Mouse (Mus musculus) gastrocnemius, postnatal 10 days (tissue): ENCODE measurements around the gene Trabd. TPM values are rescaled to one million over a fixed set of nuclear protein-coding genes. Genes with fewer than 3 reads are reported as not detected.

ENCODE experiments used
- DNase-seq: peaks from one replicate; pipeline ENCODE4 v3.0.0; 2021; ENCODE audit warnings: mixed read lengths
- long read RNA-seq, 2 experiments: library from polyadenylated mRNA; stranded (forward); transcript quantifications; one replicate each; pipeline ENCODE4 v2.0.0; 2021
- total RNA-seq, 2 experiments: library from RNA; stranded (reverse); gene quantifications; 2 replicates each; pipeline ENCODE4 v1.2.3; 2021

Trabd gene
- total RNA-seq = 10 to 100 TPM; 24.9 to 28.1 TPM
- long read RNA-seq, experiment 1, transcript Trabd-205 (10 exons, 2,396 nt) = minor isoform, 7 of 68 reads
- long read RNA-seq, experiment 1, transcript Trabd-201 (10 exons, 2,439 nt) = major isoform, 47 of 68 reads
- long read RNA-seq, experiment 1, partial matches to known transcripts = 4 of 68 reads
- long read RNA-seq, experiment 1, other reads (novel, unspliced or antisense) = 7 of 68 reads
- long read RNA-seq, experiment 2, transcript Trabd-201 (10 exons, 2,439 nt) = major isoform, 48 of 61 reads
- long read RNA-seq, experiment 2, partial matches to known transcripts = 1 of 61 reads
- long read RNA-seq, experiment 2, other reads (novel, unspliced or antisense) = 7 of 61 reads

DNA sequence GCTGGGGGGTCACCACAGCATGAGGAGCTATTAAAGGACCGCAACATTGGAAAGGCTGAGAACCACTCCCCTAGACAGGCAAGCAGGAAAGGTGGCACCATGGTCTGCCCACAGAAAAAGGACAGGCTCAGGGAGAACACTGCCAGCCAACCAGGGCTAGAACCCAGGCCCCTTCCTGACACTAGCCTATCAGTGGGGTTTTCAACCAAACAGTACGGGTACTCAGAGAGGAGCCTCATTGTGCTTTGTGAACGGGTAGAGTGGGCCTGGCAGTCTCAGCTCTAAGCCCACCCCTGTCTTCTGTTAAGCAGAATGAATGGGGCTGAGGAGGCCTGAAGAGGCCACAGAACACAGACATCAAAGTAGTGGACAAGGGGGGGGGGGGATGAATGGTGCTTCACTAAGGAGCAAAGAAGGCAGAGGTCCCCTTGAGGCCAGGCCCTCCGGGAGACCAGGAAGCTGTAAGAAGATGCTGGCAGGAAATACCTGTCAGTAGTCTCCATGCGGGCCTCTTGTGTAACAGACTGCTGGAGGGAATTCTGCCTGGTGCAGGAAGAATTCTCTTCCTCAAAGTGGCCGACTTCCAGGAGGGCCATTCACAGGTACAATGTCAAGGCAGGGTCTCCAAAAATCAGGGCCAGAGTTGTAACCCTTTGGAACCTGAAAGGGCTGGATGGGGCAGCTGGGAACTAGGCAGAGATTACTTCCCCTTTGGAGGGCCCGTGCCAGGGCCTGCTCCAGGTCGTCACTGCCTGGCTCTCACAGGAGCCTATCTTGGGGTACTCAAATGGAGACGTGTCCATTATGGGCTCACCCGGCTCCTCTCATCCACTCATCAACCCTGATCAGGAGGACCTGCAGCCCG, at the start of gene Trabd:
Trabd (plus strand) TSS at position 512 of the 865 bp plus-strand sequence.
- no peak for DNase-seq

DNA sequence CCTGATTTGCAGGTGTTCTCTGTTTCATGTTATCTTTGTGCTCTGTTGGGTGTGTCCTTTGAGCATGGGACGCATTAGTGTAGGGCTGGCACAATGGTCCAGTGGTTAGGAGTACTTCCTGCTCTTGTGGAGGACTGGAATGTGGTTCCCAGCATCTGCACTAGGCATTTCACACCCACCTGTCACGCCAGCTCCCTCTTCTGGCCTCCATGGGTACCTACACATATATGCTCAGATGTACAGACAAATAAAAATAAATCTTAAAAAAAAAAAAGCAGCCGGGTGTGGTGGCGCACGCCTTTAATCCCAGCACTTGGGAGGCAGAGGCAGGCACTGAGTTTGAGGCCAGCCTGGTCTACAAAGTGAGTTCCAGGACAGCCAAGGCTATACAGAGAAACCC, 30.5 kb upstream of the Trabd start:
- no peak for DNase-seq

DNA sequence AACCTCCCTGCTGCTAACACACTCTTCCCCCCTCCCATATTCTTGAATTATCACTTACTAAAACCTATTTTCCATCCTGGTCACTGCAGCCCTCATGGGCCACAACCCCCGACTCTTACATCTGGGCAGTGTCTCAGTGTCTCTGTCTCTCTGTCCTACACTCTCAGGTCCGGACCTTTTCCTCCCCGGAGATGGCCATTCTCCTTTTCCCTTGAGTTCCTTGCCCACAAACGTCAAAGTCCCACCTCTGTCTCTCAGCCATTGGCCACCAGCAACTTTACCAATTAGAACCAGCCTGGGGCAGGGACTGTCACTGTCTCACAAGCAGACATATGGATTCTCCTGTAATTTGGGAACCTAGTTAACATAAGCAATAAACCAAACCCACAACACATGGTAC, 28.6 kb upstream of the Trabd start:
- DNase-seq = no peak

DNA sequence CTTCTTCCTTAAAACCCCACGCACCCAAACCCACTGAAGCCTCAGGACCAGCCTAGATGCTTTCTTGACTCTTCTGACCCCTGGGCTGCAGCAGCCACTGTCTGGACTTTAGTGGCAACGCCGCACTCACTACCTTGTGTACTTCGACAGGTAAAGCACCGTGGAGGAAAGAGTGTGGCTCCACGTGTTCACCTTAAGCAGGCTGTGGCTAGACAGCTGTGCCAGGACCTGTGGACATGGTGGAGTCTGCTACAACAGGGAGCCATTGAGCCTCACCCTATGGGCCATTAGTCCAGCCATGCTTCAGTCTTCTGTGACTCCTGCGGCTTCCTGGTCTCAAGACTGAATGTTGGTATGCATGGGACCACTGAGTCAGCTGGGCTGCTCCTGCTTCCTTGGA, 20.3 kb upstream of the Trabd start:
- DNase-seq = no peak

DNA sequence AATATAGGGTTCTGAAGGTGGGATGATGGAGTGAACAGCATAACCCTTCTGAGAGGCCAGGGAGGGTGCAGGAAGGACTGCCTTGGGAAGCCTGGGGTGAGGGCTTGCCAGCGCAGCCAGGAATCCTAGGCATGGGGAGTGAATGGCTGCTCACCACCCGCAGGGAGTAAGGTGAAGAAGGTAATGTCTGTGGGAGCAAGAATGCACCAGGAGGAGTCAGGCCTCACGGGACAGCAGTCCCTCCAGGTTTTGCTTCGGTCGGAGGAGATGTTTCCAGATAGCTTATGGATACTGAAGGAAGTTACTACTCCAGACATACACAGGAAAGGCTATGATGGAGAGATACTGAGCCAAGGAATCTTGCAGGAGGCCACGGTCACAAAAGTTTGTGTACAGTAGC, 16.2 kb upstream of the Trabd start:
- no peak for DNase-seq

DNA sequence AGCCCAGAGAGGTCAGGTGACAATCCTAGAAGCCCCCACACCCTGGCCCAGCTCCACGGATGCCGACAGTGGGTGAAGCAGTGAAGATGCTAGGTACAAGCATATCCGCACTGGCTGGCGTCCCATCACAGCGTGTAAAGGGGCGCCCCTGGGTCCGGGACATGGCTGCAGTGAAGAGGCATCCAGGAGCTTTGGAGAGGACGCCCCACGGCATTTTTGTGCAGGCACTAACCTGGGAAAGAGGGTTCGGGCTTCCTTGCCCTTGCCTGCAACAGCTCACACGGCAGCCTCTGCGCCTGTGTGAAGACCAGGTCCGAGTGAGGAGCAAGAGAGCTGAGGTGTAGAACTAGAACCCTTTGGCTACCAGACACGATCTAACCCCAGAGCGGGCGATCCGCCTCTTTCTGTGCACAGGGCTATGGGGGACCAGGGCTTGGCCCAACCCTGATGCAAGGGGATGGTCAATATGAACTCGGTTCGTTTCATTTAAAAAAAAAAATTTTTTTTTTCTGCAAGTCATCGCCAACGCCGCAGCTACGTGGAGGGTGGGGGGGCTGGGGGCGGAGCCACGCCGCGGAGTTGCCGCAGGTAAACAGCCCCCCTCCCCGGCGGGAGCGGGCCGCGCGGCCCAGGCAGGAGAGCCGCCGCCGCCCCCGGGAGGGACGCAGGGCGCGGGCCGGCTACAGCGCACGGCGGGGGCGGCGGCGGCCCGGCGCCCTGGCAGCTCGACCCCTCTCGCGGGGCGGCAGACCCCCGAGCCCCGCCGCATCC, 15.6 kb upstream of the Trabd start, which contains the start of gene Panx2:
Panx2 (plus strand) TSS at position 574 of the 771 bp plus-strand sequence.
- DNase-seq = no peak

DNA sequence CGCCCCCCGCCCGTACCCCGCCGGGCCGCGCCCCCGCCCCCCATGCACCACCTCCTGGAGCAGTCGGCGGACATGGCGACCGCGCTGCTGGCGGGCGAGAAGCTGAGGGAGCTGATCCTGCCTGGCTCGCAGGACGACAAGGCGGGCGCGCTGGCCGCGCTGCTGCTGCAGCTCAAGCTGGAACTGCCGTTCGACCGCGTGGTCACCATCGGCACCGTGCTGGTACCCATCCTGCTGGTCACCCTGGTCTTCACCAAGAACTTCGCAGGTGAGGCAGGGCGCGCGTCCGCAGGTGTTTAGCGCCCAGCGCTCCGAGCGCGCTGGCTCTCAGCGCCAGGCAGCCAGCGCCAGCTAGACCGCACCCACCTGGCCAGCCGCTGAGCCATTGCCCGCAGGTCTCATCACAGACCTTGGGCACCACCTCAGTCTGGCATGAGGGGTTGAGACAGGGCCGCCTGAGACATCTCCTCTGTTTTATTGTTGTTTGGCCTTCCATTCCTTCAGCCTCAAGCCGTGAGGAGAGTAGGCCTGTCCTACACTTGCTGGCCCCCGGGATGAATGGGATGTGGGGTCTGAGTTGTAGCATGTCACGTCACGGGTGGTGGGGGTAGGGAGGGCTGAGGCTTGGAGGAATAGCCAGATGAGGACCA, 14.8 kb upstream of the Trabd start:
- no peak for DNase-seq

DNA sequence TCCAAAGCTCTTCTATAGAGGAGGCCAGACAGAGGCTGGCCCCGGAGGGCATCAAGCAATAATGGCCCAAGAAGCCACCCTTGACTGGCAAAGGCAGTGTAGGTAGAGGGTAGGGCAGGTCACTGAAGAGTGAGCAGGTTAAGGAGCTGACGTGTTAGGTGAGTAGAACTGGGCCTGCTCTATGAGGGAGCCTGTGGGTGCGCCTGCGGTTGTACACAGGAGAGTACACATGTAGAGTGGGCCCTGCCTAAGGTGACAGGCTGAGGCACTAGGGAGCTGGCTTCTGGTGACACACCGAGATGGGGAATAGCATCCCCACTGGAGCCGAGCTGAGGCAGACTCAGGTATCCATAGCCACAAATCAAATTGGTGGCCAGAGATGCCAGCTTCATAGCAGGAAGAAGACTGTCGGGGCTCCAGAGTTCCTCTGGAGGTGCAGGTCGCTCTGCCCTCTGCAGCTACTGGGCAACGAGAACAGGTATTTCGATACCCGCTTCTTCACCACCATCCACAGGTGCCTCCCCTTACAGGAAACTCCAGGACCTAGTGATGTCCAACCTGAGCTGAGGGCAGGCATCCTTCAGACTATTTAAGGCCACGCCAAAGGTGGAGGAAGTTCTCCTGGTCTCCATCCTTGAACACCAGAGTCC, 14.0 kb upstream of the Trabd start:
- no peak for DNase-seq

DNA sequence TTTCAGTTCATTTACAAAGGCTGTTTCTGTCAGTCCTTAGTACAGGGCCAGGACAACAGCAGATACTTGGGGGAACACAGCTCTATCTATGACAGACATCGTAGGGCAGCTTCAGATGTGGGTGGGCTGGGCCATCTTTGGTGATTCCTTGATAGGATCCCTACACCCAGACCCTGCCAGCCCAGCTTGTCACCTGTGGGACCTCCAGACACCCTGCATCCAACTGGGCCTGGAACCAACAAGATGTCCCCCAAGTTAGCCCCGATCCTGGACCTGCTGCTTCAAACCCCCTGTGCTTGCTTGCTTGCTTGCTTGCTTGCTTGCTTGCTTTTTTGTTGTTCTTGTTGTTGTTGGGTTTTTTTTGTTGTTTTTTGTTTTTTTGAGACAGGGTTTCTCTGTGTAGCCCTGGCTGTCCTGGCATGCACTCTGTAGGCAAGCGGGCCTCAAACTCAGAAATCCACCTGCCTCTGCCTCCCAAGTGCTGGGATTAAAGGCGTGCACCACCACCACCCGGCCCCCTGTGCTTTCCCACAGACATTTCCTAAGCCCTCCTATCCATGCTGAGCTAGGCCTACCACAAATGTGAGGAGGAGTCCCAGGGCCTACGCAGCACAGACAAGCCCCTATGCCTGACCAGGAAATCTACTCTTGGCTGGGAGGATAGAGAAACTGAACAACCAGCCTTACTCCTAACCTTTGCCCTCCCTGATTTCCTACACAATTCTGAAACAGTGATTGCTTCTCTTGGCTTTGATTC, 13.0 kb upstream of the Trabd start:
- DNase-seq = no peak

DNA sequence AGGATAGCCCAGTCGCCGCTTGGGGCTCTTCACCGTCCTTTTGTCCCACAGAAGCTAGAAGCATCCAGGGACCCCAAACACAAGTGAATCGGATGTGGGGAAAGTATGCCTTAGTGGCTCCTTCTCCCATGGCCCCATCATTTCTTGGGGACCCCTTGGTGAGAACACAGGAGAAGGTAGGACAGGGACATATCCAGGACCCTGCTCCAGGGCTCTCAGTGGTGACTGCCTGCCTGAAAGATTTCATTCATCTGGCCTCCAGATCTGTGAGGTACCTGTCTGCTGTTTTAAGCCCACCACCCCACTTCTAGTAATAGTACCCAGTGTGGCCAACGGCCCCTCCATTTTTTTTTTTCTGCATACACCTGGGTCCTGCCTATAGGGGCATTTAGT, 12.4 kb upstream of the Trabd start:
- DNase-seq = no peak

DNA sequence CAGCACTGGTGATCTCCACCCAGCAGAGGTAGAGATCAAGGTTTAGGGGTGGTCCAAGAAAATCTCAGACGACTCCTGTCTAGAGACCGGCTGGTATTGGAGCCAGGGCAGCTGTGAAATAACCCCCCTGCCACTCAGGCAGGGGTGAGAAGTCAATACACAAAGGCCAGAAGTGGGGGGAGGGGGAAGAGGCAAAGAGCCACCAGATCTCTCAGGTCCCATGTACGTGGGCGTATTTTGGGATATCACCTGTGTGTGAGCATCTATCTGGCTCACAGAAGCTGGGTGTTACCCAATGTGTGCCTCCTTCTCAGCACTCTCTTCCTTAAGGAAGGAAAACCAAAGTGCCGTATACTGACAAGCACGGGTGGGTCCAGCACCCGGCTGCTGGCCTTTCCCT, 11.9 kb upstream of the Trabd start:
- no peak for DNase-seq

DNA sequence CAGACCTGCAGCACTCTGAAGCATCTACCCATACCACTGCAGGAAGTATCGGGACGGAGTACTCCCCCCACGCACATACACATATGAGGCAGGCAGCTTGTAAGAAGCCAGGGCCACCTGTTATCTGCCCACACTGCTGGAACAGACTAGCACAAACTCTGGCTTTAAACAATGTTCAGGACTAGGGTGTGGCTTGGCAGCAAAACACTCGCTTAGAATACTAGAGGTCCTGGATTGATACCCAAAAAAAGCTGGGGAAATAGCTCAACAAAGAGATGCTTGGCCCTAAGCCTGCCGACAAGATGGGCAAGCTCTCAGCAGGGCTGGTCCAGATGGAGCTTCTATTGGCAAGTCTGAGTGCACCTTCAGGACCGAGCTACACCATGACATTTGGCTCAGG, 11.4 kb upstream of the Trabd start:
- no peak for DNase-seq

DNA sequence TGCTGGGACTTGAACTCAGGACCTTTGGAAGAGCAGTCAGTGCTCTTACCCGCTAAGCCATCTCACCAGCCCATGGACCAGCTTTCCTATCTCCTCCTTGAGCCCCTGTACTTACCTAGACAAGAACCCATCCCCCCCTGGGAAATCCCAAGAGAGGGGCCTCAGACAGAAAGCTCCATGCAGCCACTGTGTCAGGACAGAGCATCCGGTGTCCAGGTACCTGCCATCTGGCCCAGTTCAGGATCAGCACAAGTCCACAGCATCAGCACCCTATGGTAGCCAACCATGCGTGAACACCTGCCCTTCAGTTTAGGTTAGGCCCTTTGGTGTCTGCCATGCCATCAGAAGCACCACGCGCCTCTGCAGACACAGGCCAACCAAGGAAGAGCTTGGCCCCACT, 10.0 kb upstream of the Trabd start:
- no peak for DNase-seq

DNA sequence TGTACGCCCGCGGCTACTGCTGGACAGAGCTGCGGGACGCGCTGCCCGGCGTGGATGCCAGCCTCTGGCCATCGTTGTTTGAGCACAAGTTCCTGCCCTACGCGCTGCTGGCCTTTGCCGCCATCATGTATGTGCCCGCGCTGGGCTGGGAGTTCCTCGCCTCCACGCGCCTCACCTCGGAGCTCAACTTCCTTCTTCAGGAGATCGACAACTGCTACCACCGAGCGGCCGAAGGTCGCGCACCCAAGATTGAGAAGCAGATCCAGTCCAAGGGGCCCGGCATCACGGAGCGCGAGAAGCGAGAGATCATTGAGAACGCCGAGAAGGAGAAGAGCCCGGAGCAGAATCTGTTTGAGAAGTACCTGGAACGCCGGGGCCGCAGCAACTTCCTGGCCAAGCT, 7.3 kb upstream of the Trabd start:
- no peak for DNase-seq

DNA sequence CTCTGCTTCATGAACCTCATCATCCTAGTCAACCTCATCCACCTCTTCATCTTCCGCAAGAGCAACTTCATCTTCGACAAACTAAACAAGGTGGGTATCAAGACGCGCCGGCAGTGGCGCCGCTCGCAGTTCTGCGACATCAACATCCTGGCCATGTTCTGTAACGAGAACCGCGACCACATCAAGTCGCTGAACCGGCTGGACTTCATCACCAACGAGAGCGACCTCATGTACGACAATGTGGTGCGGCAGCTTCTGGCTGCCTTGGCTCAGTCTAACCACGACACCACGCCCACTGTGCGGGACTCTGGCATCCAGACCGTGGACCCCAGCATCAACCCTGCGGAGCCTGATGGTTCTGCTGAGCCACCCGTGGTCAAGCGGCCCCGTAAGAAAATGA, 6.7 kb upstream of the Trabd start:
- DNase-seq = no peak

DNA sequence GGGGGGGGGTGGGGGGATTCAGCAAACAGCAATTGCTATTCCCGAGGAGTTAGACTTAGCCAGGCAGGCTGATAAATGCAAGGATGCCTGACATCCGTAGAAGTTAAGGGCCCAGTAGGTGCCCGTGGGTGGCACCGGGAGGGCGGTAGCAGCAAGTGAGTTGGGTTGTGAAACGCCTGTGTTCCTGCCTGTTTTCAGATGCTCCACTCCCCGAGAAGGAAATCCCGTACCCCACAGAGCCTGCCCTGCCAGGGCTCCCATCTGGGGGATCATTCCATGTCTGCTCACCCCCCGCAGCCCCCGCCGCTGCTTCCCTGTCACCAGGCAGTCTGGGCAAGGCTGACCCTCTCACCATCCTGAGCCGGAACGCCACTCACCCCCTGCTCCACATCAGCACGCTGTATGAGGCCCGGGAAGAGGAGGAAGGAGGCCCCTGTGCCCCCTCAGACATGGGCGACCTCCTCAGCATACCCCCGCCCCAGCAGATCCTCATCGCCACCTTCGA, 5.5 kb upstream of the Trabd start:
- no peak for DNase-seq

DNA sequence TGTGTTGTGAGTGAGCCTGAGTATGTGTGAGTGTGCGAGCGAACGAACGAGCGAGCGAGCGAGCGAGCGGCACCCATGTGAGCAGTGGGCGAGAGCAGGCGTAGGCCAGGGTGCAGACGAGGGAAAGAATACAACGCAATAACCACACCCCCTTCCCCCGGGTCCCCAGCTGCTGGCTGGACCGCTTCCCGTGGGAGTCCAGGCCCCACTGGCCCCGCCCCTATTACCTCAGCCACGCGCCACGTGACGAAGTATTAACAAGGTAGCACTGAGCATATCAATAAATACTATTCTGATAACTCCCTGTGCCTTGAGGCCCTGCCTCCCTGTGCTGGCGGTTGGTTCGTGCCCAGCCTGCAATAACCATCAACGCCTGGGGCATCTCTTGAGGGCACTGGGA, 4.3 kb upstream of the Trabd start:
- DNase-seq = no peak

DNA sequence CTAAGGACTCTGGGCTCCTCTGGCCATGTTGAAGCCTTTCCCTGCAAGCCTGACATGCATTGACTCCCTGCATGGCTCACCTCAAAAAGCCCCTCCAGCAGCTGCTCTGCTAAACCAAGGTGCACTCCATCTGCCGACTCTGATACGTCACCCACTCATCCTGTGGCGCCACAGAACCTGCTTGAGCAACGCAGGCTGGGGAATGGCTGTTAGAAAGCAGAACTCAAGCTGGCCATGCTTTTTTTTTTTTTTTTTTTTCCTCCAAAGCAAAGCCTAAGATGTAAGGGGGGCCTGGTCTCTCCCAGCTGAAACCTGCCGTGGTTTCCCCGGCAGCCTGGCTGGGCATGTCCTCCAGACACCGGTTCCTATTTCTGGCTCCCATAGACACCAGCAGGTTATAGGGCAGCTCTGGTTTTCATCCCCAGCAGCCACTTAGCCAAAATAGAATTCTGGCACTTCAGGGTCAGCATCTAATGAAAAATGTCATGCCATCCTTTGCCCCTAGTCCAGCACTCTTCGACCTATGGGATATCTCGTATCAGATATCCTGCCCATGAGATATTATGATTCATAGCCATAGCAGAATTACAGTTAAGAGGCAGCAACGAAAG, 826 bp upstream of the Trabd start:
- no peak for DNase-seq

DNA sequence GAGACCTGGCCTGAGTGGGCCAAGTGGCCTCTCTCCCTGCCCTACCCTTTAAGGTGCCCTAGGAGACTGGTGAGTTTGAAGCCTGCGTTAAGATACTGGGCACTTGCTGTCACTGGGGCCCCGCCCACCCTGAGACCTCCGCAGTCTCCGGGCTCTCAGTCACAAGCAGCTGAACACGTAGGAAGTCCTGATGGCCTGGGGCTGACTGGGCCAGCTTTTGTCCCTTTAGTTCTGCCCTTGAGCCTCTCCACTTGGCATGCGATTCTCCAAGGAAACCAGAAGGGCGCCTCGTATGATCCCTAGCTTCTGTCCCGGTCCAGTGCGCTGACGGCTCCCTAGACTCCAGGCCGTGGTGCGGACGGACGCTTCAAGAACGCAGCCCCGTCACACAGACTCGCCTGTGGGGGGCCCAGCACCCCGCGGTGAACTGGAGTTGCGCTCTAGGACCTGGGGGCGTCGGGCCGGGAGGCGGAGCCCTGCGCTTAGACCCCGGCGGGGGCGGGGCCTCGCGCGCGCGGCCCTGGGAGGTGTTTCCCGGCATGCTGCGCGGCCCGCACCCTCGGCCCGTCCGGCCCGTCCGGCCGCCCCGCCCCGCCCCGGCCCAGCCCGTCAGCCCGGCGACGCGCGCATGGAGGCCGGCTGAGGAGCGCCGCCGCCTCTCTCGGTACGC, 689 bp downstream of the Trabd start:
- DNase-seq = peak; percentile 92
